Mouse (Mus musculus): Measurements from ENCODE around the gene Myo1h.

DNA sequence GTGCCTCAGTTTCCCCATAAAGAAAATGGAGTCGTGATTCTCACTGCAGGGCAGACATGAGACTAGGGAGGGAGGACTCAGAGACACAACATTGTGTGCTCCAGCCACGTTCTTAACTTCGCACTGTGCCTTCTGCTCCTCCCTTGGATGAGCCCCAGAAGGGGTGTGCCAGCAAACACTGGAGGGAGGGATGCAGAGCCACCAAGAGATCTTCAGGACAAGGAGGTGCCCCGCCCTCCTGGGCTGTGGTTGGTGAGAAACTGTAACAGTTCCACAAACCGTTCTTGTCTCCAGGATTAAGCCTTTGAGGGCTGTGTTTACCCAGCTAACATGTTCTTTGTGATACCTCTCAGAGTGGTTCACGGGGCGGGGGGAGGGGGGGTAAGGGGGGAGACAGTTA is 20.3 kb upstream of the Myo1h start:
- TF ChIP-seq GATA1 (IDR thresholded peaks at IDR 0.05; ENCODE audit: low read length) = no peak
- no peak for TF ChIP-seq TAL1 (IDR thresholded peaks at IDR 0.05; ENCODE audit: low read length)
